Mouse (Mus musculus) cerebellum, adult 11 months (tissue): ENCODE results near the gene Nectin1.
A peak's percentile ranks its signal among the peaks of the same experiment; 100 is the strongest.

ENCODE experiments used
- DNase-seq: peaks from one replicate; pipeline ENCODE4 v3.0.0; 2022

Gene Nectin1

DNA sequence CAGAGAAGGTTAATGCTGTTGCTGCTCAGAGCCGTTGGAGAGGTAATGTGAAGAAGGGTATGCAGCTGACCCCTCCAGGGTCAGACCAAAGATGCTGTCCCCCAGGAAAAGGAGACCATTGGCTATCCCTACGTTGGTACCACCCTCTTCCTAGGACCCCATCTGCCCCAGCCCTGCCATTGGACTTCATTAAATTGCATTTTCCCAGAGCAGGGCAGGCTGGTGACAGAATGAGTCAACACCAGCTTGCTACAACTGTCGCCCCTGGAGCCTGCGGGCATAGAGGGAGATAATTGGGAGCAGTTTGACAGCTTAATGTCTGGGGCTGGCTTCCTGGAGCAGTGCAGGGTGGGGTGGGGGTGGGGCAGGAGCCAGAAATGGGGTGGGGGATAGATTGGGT, 25.0 kb downstream of the Nectin1 start:
- no peak for DNase-seq

DNA sequence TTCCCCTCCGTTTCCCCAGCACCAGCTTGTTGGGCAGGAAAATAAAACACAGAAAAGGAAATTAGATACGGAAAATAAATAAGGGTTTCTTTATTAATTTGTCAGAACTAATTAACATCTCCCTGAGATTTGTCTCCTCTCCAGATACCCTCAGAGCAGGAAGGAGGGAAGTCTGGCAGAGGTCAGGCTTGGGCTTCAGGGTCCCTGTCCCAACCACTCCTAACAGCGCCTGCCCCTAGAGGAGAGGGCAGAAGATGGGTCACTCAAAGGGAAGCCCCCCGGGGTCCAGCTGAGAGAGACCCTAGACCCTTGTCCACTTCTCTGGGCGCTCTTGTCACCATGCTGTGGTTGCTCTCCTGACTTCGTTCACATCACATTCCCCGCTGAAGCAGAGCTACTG, 25.4 kb downstream of the Nectin1 start:
- no peak for DNase-seq

- no peak for DNase-seq
Observed at GRCm38 (mm10) chr9:43769940-43770339, 26.2 kb downstream of the Nectin1 start.

- no peak for DNase-seq
Observed at GRCm38 (mm10) chr9:43771041-43771440, 27.3 kb downstream of the Nectin1 start.

DNA sequence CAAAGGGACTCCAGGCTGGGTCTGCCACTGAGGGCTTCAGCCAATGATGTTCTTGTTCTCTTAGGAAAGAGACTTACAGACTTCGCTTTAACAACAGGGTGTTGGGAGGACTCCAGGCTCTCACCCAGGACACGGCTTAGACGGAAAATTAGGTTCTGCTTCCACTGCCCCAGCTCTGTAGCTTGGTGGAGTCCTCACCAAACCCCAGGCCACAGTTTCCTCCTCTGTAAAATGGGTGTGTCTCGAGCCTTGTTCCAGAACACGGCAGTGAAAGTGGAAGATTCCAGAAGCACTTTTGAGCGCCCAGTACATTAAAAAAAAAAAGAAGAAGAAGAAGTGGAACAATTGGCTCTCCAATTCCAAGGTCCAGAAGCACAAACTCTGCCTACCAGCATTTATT, 28.7 kb downstream of the Nectin1 start:
- no peak for DNase-seq

- no peak for DNase-seq
Observed at GRCm38 (mm10) chr9:43773521-43773920, 29.7 kb downstream of the Nectin1 start.

DNA sequence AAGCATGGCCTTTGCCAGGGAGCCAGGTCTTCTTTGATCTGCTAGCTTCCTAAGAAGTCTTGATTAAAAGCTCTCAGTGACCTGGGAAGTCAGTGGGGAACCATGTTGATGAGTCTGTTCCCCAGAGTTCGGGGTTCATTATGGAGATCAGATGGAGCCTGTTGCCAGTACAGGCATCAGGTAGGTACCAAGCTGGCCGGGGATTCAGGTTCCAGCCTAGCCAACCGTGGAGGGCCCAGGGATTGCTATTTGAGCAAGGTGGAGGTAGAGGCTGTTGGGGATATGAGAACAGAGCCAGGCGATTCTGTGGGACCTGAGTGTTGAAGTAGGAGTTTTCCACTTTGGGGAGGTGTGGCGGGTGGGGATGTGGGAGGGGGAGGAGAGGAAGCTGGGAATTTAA, 30.6 kb downstream of the Nectin1 start:
- no peak for DNase-seq

DNA sequence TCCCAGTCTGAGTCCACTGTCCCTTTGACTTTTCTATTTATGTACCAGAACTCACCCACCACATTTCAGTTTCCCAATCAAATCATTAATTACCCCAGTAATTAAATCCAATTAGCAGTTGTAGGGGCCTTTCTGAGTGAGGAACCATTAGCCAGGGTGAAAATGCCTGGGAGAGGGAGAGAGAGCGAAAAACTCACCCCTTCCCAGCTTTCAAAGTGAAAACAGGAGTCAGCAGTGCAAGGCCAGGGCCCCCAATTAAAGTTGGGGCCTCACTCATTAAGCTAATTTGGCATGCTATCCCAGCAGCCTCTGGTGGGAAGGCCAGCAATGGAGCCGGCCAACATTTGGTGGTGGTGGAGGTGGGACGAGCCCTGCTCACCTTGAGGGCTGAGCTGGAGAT, 32.4 kb downstream of the Nectin1 start:
- no peak for DNase-seq

DNA sequence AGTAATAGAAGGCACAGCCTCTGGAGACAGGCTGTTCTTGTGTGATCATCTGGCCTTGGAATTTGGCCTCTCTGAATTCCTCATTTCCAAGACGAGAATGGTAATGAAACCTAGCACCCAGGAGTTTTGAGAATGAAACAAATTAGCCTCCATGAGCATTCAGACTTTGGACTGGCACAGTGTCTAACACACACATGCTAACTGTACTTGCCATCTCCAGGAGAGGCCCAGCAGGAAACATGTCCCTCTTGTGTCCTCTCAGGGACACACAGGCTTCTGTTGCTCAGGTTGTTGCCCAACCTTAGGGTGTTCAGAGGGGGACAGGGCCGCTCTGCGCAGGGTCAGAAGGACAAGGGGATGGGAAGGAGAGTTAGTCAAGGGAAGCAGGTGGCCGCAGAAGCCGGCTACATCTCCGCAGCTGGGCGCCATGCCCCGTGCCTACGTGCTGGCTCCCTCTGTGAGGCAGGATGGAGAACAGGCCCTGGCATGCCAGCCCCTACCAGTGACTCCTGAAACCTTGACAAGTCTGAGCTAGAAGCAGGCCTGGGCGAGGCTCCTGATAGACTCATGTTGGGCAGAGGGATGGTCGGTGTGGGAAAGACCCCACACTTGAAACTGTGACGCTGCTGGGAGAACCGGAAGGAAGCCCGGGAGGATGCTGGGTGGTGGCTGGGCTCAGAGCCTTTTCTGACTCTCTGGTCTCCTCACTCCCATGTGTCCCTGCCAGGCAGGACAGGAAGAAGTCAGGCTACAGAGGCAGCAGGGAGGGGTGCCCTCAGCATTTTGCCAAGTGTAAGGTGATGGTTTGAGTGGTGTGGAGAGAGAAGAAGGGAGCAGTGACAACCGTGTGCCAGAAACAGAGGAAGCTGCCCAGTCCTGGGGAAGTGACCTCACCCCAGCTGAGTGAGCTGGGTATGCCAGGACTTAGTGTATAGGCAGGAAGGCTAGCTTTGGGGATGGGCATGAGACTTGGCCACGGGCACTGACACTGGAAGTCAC, 33.9 kb downstream of the Nectin1 start:
- DNase-seq: peak; percentile 36

DNA sequence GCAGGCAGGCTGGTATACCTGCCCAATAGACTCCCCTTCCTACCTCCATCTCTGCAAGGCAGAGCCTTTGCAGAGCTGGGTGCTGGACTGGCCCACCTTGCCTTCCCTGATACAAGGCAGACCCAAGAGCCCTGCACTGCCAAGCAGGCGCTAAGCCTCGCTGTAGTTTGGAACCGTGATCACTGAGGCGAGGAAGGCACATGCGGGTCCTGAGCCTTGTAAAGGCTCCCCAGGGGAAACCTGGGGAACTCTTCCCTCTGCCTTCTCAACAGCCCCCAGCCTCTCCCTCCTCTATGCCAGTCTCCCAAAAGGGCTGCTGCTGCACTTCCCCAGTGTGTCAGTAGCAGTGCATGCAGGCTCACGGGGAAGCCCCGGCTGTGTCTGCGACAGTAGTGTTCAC, 37.1 kb downstream of the Nectin1 start:
- DNase-seq: no peak

DNA sequence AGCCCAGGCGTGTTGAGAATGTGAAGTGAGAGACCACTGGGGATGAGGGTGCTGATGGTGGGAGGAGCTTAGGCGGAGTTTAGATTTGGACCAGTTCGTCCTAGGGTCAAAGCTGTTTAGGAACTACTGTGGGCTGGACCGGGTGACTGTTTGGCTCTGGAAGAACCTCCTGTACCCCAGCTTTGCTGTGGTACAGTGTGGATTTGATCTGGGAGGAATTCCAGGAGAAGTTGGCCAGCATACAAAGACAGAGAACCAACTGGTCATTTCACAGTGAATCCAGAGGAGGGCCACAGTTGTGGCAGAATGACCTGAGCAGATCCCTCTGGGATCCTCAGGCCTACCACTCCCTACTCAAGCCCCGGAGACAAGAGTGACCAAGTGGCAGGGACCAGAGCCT, 38.6 kb downstream of the Nectin1 start:
- peak; percentile 24 for DNase-seq

DNA sequence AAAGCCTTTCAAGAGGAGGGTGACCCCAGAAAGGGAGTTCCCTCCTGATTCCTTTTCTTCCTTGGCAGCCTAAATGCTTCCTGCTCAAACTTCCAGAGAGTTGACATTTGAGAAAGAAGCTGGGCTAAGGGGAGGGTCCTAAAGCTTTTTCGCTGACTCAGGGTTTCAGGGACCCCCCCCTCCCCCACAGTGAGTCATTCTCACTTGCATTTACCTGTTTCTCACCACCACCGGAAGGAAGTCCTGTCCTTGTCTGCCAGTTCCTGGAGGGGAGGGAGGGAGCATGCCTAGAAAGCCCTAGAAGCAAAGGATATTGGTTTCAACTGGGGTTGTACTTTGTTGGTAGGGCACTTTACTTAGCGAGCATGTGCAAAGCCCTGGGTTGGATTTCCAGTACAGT, 40.2 kb downstream of the Nectin1 start:
- no peak for DNase-seq

- DNase-seq: no peak
Observed at GRCm38 (mm10) chr9:43784841-43785240, 41.1 kb downstream of the Nectin1 start.

- DNase-seq: no peak
Observed at GRCm38 (mm10) chr9:43787591-43787990, 43.8 kb downstream of the Nectin1 start.

DNA sequence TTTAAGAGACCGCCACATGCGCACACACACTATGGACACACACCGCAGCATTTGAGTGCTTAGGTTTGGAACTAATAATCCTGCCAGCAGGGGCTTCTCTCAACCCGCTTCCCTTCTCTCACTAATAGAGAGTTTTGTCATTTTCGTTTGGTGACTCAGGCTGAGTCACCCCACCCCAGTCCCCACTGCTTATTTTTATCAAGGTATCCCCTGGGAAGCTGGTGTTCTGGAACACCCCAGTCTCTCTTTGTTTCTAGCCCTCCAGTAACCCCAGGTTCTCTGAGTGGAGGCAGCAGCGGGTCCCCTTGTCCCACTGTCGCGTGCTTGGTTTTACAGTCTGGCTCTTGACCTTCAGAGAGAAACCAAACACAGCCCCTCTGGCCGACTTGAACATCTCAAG, 48.9 kb downstream of the Nectin1 start:
- DNase-seq: no peak

- DNase-seq: no peak
Observed at GRCm38 (mm10) chr9:43793411-43793810, 49.6 kb downstream of the Nectin1 start.

GRCm38 (mm10) chr9:43796031-43796430, 52.2 kb downstream of the Nectin1 start:
- DNase-seq: no peak

- no peak for DNase-seq
Observed at GRCm38 (mm10) chr9:43796841-43797740, 53.3 kb downstream of the Nectin1 start.

DNA sequence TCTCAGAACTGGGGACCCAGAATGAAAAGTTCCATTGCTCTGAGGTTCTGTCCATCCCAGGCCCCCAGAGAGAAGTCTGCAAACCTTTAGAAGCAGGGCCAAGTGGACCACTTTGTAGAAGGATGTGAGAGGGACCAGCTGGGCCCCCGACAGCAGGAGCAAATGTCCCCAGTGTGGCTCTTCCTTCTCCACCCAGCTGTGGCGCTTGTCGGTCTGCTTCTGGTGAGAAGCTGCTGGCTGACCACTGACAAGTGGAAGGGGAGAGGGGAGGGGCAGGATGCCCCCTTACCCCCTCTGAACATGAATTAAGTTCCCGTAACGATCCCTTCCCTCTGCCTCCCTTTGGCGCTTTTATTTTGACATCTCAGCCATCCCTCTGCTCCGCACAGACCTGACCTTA, 54.0 kb downstream of the Nectin1 start:
- DNase-seq: no peak

DNA sequence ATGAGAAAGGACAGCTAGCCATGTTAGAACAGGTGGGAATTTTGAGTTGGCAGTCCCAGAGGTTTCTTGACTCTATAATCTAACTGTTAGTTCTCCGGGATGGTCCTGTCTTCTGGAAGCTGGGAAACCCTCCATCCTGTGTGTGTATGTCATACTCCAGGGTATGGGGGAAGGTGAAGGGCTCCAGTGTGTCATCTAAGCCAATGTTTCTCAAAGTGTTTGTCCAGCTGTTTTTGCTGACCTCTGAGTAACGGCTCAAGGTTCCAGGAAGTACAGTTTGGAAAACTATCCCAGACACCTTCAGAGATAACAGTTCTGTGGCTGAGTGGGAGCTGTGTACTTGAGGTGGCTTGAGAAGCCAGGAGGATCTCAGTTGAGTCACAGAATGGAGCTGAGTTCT, 56.7 kb downstream of the Nectin1 start:
- DNase-seq: no peak

DNA sequence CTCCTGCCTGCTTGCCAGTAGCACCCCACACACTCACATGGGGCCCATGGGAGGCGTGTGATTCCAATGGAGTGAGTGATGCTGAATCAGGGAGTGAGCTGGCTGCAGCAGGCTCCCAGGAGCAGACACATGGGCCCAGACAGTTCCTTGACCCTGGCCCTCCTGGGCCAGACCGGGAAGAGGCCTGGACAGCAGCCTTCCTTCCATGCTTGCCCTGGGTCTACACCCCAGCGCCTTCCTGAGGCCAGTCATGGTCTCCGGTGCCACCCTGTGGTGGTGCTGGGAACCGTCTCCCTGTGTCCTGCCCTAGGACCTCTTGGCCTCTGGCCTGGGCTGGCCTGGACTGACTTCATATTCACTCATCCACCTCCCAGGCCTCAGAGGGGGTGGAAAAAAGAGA, 58.1 kb downstream of the Nectin1 start:
- DNase-seq: peak; percentile 64

DNA sequence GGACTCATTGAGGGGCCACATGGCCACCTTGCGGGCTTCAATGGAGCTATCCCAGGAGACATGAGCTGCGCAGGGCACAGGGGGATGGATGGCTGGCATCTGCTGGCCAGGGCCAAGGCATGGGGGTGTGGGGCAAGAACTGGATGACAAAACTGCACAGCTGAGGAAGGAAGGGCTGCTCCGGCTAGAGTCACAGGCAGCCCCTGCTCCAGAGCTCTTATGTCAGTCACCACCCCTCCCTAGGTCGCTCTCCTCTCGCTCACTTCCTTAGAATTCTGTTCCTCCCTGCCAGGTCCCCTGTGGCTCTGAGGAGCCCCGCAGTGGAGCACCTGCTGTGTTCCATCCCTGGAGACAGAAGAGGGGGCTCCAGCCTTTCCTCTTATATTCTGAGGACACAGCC, 63.8 kb downstream of the Nectin1 start:
- no peak for DNase-seq

DNA sequence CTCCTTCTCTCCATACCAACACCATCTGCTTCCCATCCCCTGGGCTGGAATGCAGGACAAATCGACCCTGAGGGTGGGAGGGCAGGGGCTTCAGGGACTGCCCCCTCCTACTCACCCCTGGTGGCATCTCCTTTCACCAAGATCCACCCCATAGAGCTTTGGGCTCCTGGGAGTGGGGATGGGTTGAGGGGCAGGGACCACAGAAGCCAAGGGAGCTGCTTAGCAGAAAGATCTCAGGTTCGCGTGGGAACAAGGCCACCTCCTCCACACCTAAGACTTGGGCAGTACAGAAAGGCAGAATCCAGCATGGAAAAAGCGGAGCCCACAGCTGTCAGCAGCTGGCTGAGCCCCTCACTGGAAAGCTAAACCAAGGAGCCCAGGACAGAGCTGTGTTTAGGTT, 64.3 kb downstream of the Nectin1 start:
- DNase-seq: no peak

DNA sequence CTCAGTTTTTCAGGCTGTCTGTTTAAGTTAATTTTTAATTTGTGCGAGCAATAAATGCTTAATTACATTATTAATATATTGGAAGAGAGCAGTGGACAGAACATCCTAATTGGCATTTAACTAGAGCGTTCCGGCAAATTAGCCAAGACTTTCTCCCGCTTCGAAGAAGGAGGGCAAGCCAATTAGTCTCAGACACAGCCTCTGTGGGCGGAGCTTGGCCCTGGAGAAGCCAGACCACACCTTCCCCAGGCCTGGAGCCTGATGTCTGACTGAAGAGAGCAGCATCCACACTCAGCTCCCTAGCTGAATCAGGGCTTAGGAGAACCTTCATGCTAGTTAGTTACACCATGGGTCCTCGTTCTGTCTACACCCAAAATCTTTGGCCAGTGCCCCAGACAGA, 64.8 kb downstream of the Nectin1 start:
- DNase-seq: no peak
